Mouse (Mus musculus): ENCODE data around the gene Zfp831.

The Zfp831 gene

DNA sequence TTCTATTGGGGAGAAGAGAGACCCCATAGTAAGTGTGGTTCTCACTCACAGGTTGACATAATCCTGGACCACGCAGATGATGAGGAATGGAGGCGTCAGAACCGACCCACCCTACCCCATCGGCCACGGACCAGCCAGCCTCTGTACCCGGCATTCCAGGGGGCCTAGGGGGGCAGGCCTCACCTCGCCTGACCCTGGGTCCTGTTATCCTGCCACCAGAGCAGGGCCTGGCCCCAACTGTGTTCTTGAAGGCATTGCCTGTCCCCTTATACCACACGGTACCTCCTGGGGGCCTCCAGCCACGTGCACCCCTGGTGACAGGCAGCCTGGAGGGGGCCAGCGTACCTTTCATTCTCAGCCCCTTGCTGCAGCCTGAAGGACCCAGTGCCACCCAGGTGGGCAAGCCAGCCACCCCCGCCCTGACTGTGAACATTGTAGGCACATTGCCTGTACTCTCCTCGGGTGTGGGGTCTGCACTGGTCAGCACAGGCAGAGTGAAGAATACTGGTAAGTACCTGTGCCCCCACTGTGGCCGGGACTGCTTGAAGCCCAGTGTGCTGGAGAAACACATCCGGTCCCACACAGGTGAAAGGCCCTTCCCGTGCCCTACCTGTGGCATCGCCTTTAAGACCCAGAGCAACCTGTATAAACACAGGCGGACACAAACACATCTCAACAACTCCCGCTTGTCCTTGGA, at the start of gene Zfp831:
Gene Zfp831, plus strand, starts transcription at position 87 of the 697 bp plus-strand sequence.
- CTCF ChIA-PET: no interaction called here

GRCm38 (mm10) chr2:174594965-174595364, 48.4 kb upstream of the Zfp831 start:
- CTCF ChIA-PET: no interaction called here

- CTCF ChIA-PET: no interaction called here
These were observed 47.7 kb upstream of the Zfp831 start for GRCm38 (mm10) chr2:174595611-174596010.

GRCm38 (mm10) chr2:174596457-174596856, 46.9 kb upstream of the Zfp831 start:
- CTCF ChIA-PET: interaction anchor here (0.7 kb wide), 2 partner anchors 34 to 54 kb away, joined by 6 to 7 read pairs; no protein-coding TSS in a partner anchor

- CTCF ChIA-PET: interaction anchor here (0.6 kb wide), 1 partner anchor 14 kb away, joined by 4 read pairs; no protein-coding TSS in a partner anchor
These were observed 44.9 kb upstream of the Zfp831 start for GRCm38 (mm10) chr2:174598451-174598850.

GRCm38 (mm10) chr2:174599071-174599635, 44.2 kb upstream of the Zfp831 start:
- CTCF ChIA-PET: no interaction called here

DNA sequence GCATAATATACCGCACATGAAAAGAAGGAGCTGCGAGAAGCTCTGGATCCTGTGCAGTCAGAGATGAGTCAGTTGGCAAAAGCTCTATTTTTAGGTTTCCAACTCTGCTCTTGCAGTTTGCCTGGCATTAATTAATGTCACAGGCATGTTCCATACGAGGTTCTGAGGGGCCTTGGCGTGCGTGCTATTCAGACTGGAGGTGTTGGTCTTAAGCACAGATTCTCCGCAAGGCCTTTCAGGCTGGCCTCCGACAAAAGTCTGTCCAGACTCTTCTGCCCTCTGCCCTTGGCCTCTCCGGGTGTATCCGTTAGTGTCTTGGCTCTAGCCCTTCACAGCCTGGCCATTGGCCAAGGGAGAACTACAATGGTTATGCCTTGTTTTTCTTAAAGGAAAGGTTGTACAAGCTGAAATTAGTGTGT, 43.5 kb upstream of the Zfp831 start:
- CTCF ChIA-PET: interaction anchor here (0.7 kb wide), 1 partner anchor 1773 kb away, joined by 3 read pairs; no protein-coding TSS in a partner anchor

DNA sequence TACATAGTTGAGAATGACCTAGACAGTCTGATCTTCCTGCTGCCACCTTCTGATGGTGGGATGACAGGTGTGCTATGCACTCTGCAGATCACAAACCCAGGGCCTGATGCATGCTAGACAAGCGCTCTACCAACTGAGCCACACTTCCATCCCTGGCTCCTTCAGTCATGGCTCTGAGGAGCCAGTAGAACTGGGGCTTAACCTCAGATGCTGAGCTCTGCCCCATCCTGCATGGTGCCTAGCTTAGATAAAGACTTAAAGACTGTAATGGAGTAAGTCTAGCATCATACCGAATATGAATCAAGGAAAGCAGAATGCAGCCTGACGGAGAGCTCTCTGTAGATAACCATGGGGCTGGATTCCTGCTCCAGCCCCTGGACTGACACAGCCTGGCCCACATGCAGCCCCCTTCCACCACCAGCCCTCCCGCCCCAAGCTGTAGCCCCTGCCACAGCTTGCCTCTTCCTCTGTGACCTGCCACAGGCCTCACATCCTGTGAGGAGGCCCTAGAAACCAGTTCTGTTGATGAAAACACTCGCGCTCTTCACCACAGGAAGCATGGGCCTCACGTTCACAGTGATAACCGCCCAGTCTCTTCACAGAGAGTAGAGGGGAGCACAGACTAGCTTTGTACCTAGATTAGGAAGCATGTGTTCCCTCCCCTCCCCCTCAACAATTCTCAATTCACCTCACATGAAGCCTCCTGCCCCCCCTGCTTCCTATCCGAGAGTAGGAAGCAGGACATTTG, 41.2 kb upstream of the Zfp831 start:
- CTCF ChIA-PET: interaction anchor here (0.6 to 0.7 kb wide), 5 partner anchors 14 to 255 kb away, joined by 3 to 5 read pairs (median 3); no protein-coding TSS in a partner anchor

DNA sequence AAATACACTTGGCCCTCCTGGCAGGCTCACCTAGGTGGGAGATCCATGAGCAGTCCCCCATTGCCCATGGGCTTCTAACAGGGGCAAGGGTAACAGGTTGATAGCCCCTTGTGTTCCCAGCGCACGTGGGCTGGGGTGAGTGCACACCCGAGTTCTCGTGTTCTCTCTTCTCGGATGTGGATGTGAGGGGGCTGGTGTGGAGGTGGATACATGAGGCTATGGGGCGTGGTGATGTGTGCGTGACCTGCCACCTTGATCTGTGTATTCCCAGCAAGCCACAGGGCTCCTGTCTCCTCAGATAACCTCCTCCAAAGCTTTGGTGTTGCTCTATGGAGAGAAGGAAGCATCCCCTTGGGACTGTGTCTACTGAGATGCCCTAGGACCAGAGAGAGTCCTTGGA, 40.0 kb upstream of the Zfp831 start:
- CTCF ChIA-PET: no interaction called here

GRCm38 (mm10) chr2:174605020-174605419, 38.3 kb upstream of the Zfp831 start:
- CTCF ChIA-PET: no interaction called here

DNA sequence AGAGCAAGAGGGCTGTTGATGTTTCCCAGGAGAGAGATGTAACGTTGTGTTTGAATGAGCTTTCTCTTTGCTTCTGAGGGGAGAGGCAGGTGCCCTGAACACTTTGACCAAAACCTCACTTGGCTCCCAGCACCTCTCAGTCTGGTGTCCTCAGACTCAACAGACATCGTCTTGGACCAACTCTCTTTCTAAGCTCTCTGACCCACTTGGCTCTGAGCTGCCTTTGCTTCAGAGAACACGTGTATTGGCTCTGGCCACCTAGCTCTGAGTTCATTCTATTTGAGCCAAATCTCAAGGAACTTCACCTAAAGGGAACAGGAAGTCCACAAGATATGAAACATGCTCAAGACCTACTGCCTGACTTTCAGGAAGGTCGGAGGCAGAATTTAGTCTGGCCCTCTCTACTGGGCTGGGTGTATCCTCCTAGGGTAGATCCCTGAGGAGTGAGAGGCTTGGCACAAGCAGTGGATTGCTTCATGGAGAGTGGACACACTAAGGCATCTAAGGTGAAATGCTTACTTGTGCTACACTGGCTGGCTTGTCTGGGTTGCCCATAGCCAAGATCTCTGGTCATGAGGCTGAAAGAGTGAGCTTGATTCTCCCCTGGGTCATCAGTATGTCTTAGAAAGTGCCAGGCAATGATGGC, 37.8 kb upstream of the Zfp831 start:
- CTCF ChIA-PET: no interaction called here

GRCm38 (mm10) chr2:174606376-174606775, 37.0 kb upstream of the Zfp831 start:
- CTCF ChIA-PET: no interaction called here

- CTCF ChIA-PET: no interaction called here
These were observed 33.4 kb upstream of the Zfp831 start for GRCm38 (mm10) chr2:174609892-174610291.

GRCm38 (mm10) chr2:174612386-174613063, 30.8 kb upstream of the Zfp831 start:
- CTCF ChIA-PET: interaction anchor here (0.6 to 0.7 kb wide), 3 partner anchors 23 to 292 kb away, joined by 3 to 9 read pairs (median 4); no protein-coding TSS in a partner anchor

GRCm38 (mm10) chr2:174613221-174613620, 30.1 kb upstream of the Zfp831 start:
- CTCF ChIA-PET: no interaction called here

- CTCF ChIA-PET: interaction anchor here (0.6 kb wide), 2 partner anchors 302 to 305 kb away, joined by 5 to 10 read pairs; no protein-coding TSS in a partner anchor
These were observed 29.4 kb upstream of the Zfp831 start for GRCm38 (mm10) chr2:174613921-174614441.

DNA sequence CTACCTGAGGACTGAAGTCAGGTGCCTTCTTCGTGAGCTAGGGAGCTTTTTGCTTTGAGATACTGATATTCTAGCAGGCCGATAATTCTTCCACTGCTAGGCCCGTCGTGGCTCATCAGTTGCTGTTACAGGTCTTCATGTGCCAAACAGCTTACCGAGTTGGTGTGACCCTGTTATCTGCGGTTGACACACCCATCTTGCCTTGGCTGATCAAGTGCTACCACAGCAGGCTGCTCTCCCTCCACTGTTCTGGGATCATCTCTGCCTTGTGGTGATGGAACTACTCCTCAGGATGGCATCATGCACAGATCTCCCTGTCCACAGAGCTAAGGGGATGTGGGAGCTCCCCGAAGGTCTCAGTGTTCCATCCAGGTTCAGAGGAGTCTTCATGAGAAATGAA, 21.5 kb upstream of the Zfp831 start:
- CTCF ChIA-PET: no interaction called here

GRCm38 (mm10) chr2:174624430-174624829, 18.9 kb upstream of the Zfp831 start:
- CTCF ChIA-PET: no interaction called here

DNA sequence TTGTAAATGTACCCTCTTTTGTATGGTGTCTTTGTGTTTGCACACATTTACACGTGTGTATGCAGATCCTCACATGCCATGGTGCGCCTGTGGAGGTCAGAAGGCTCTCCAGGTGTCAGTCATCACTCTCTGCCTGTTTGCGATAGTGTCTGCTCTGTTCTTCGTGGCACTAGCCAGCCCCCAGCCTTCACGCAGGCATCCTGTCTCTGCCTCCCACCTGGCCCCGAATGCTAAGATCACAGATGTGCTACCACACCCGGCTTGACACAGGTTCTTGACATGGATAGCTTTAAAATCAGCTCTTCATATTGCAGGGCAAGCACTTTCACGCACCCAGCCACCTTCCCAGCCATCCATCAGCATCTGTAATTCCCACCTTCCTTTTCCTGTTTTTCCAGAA, 16.3 kb upstream of the Zfp831 start:
- CTCF ChIA-PET: no interaction called here

DNA sequence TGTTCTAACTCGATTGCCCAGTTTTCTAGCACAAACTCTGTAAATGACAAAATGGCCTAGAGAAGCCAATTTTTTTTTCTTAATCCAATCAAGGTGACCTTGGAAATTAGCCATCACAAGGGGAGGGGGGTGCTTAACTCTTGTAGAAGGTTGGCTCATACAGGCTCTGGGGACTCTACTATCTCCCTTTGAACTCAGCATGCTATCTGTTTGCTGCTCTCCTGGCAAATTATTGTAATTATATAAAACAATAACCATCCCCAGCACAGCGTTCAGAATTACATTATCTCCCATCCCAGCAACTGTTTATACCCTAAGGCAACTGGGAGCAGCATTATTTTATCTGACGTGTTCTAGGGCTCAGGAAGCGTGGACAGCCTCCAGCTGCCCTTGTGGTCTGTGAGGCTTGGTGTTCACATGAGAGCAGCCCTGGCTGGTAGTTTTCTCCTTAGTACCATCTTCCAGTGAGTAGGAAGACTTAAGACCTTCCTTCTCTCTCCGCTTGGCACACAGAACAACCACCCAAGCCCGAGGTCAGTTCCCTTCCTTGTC, 14.0 kb upstream of the Zfp831 start:
- CTCF ChIA-PET: no interaction called here

DNA sequence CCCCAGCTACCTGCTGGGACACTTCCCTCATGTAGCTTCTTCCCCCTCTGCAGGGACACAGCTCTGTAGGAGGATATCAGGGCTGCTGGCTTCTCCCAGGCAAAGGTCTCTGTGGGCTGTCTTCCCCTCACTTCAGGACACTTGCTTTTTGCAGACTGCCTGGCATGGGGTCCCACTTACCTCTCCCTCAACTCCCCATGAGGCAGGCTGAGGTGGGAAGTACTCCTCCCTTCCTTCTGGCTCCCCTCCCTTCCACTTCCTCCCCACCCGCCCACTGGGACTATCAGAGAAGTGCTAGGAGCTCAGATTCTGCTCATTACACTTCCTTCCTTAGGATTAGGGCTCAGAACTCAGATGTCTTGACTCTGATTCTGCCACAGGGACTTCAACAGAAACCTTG, 6.6 kb upstream of the Zfp831 start:
- CTCF ChIA-PET: interaction anchor here (0.5 kb wide), 1 partner anchor 16 kb away, joined by 3 read pairs; no protein-coding TSS in a partner anchor

Measured in spleen, embryonic (tissue).